Mouse (Mus musculus): Measurements from ENCODE around the gene Nek2. TPM values are rescaled to one million over a fixed set of nuclear protein-coding genes. Genes with fewer than 3 reads are reported as not detected.

Nek2 gene
- polyA plus RNA-seq, 1 experiment from 2014 or later, result 30.9 TPM

GRCm38 (mm10) chr1:191814935-191815334 lies 6.3 kb upstream of the Nek2 start:
- H3K4me3 ChIP-seq (ENCODE audit: control insufficient read depth in 1 of 2, insufficient read depth in 1 of 2, low read depth in 1 of 2, low read length in 2 of 2), result no peak overlapping the region
- no peak overlapping the region for H3K9ac ChIP-seq (ENCODE audit: low read length)
- no peaks in the 10 kb centered on the region for H3K9me3 ChIP-seq (ENCODE audit: control insufficient read depth, low read length)
- no peak overlapping the region for H3K27ac ChIP-seq (replicated peaks in 1 of 2; ENCODE audit: control insufficient read depth in 1 of 2, insufficient read depth in 1 of 2, low read depth in 2 of 2, low read length in 2 of 2)
- H3K4me1 ChIP-seq (ENCODE audit: control insufficient read depth in 2 of 2, insufficient read depth in 2 of 2, low read length in 2 of 2), result no peaks in the 10 kb centered on the region
- no peaks in the 10 kb centered on the region for H3K36me3 ChIP-seq (ENCODE audit: control insufficient read depth, insufficient read depth, low read length)
- ATAC-seq (ENCODE audit: insufficient number of reproducible peaks, insufficient read depth, low FRiP score, low read depth), result no peak
- no peaks in the 10 kb centered on the region for H3K27me3 ChIP-seq (ENCODE audit: control insufficient read depth, insufficient read depth, low read length)
- no peak overlapping the region for H3K4me2 ChIP-seq (ENCODE audit: low read length)
- 49% methylated on average over 5 of the region's 5 CpGs for WGBS

- Histone ChIP-seq H3K4me3 (ENCODE audit: control insufficient read depth in 1 of 2, insufficient read depth in 1 of 2, low read depth in 1 of 2, low read length in 2 of 2) (no peak overlapping the region), H3K27me3 (ENCODE audit: control insufficient read depth, insufficient read depth, low read length) (no peaks in the 10 kb centered on the region), H3K36me3 (ENCODE audit: control insufficient read depth, insufficient read depth, low read length) (no peaks in the 10 kb centered on the region), H3K9ac (ENCODE audit: low read length) (no peak overlapping the region), H3K4me2 (ENCODE audit: low read length) (no peak overlapping the region), H3K27ac (replicated peaks in 1 of 2; ENCODE audit: control insufficient read depth in 1 of 2, insufficient read depth in 1 of 2, low read depth in 2 of 2, low read length in 2 of 2) (no peak overlapping the region), H3K9me3 (ENCODE audit: control insufficient read depth, low read length) (no peaks in the 10 kb centered on the region), H3K4me1 (ENCODE audit: control insufficient read depth in 2 of 2, insufficient read depth in 2 of 2, low read length in 2 of 2) (peaks cover 3 to 4% of the 10 kb centered on the region in 2 experiments; a peak in 2 of 4 replicates)
- 73% methylated on average over 3 of the region's 3 CpGs for WGBS
- no peak for ATAC-seq (ENCODE audit: insufficient number of reproducible peaks, insufficient read depth, low FRiP score, low read depth)
These were observed 4.6 kb upstream of the Nek2 start for GRCm38 (mm10) chr1:191816596-191816995.

GRCm38 (mm10) chr1:191817418-191818144 lies 3.7 kb upstream of the Nek2 start:
- Histone ChIP-seq H3K27me3 (ENCODE audit: control insufficient read depth, insufficient read depth, low read length) (no peaks in the 10 kb centered on the region), H3K9me3 (ENCODE audit: control insufficient read depth, low read length) (no peaks in the 10 kb centered on the region), H3K4me3 (ENCODE audit: control insufficient read depth in 1 of 2, insufficient read depth in 1 of 2, low read depth in 1 of 2, low read length in 2 of 2) (no peak overlapping the region), H3K27ac (replicated peaks in 1 of 2; ENCODE audit: control insufficient read depth in 1 of 2, insufficient read depth in 1 of 2, low read depth in 2 of 2, low read length in 2 of 2) (no peak overlapping the region), H3K36me3 (ENCODE audit: control insufficient read depth, insufficient read depth, low read length) (no peaks in the 10 kb centered on the region; the same call in 1 of the 2 replicates), H3K9ac (ENCODE audit: low read length) (no peak overlapping the region), H3K4me2 (ENCODE audit: low read length) (peak overlapping the region; percentile 16; the same call in 1 of the 2 replicates), H3K4me1 (ENCODE audit: control insufficient read depth in 2 of 2, insufficient read depth in 2 of 2, low read length in 2 of 2) (peaks cover 3 to 12% of the 10 kb centered on the region in 2 experiments; a peak in 3 of 4 replicates)
- no peak for ATAC-seq (ENCODE audit: insufficient number of reproducible peaks, insufficient read depth, low FRiP score, low read depth)
- WGBS, result 34% methylated on average over 19 of the region's 19 CpGs

DNA sequence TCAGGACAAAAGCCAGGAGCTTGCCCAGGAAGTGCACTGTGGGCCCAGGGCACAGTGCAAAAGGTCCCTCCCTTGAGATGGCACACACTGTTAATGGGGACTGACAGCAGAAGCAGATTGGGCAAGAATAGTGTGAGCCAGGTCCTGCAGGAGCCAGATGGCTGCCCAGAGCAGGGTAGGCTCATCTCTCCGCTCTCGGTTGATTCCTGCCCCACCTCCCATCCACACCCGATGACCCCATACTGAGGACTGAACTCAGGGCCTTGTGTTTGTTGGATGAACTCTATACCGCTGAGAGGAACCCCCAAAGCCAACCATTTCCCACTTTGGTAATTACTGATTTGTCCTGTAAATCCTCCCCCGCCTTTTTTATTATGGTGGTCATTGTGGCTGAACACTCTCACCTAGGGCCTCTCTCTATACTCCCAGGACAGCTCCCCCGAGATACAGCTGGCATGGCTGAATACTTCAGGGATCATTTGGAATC lies 3.1 kb upstream of the Nek2 start:
- Histone ChIP-seq H3K9ac (ENCODE audit: low read length) (no peak overlapping the region), H3K4me2 (ENCODE audit: low read length) (peak overlapping the region; percentile 16; the same call in 1 of the 2 replicates)
- 29% methylated on average over 6 of the region's 6 CpGs for WGBS

DNA sequence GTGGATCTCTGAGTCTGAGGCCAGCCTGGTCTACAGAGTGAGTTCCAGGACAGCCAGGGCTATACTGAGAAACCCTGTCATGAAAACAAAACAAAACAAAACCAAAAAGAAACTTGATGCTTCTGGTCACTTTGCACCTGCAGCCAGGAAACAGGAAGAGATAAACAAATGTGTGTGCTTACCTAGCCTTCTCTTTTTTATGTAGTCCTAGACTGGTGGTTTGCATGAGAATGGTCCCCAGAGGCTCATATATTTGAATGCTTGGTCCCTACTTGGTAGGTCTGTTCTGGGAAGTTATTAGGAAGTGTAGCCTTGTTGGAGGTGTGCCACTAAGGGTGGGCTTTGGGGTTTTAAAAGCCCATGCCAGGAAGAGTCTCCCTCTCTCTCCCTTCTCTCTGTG lies 2.2 kb upstream of the Nek2 start:
- H3K36me3 ChIP-seq (ENCODE audit: control insufficient read depth, insufficient read depth, low read length), result peaks cover 14% of the 10 kb centered on the region
- ATAC-seq (ENCODE audit: insufficient number of reproducible peaks, insufficient read depth, low FRiP score, low read depth), result no peak
- H3K9ac ChIP-seq (ENCODE audit: low read length), result no peak overlapping the region
- no peaks in the 10 kb centered on the region for H3K27me3 ChIP-seq (ENCODE audit: control insufficient read depth, insufficient read depth, low read length)
- H3K4me3 ChIP-seq (ENCODE audit: control insufficient read depth in 1 of 2, insufficient read depth in 1 of 2, low read depth in 1 of 2, low read length in 2 of 2), result no peak overlapping the region
- H3K9me3 ChIP-seq (ENCODE audit: control insufficient read depth, low read length), result no peaks in the 10 kb centered on the region
- H3K4me1 ChIP-seq (ENCODE audit: control insufficient read depth in 2 of 2, insufficient read depth in 2 of 2, low read length in 2 of 2), result peaks cover 3 to 12% of the 10 kb centered on the region in 2 experiments; a peak in 3 of 4 replicates
- no peak overlapping the region for H3K4me2 ChIP-seq (ENCODE audit: low read length)
- H3K27ac ChIP-seq (replicated peaks in 1 of 2; ENCODE audit: control insufficient read depth in 1 of 2, insufficient read depth in 1 of 2, low read depth in 2 of 2, low read length in 2 of 2), result no peak overlapping the region

More for the DNA sequence above, 3.1 kb upstream of the Nek2 start:
- Histone ChIP-seq H3K4me3 (ENCODE audit: control insufficient read depth in 1 of 2, insufficient read depth in 1 of 2, low read depth in 1 of 2, low read length in 2 of 2) (no peak overlapping the region), H3K27ac (replicated peaks in 1 of 2; ENCODE audit: control insufficient read depth in 1 of 2, insufficient read depth in 1 of 2, low read depth in 2 of 2, low read length in 2 of 2) (no peak overlapping the region), H3K27me3 (ENCODE audit: control insufficient read depth, insufficient read depth, low read length) (no peaks in the 10 kb centered on the region), H3K4me1 (ENCODE audit: control insufficient read depth in 2 of 2, insufficient read depth in 2 of 2, low read length in 2 of 2) (peaks cover 3 to 12% of the 10 kb centered on the region in 2 experiments; a peak in 3 of 4 replicates), H3K9me3 (ENCODE audit: control insufficient read depth, low read length) (no peaks in the 10 kb centered on the region), H3K36me3 (ENCODE audit: control insufficient read depth, insufficient read depth, low read length) (peaks cover 6% of the 10 kb centered on the region)
- ATAC-seq (ENCODE audit: insufficient number of reproducible peaks, insufficient read depth, low FRiP score, low read depth), result no peak

DNA sequence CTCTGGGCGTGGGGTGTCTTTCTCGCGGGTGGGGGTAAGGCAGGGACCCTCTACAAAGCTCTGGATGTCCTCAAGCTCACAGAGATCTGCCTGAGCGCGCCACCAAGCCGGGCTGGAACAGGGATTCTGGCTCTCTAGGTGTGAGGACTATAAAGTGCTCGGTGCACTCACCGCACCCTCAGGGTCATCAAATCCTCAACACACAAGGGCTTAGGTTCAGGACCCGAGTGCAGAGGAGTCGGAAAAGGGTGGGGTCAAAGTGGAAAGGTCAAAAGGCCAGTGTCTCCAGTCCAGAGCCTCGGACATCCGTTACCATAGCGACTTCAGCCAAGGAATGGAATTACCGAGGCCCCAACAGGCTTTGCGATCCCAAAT lies 306 bp upstream of the Nek2 start:
- Histone ChIP-seq H3K9ac (ENCODE audit: low read length) (peak overlapping the region; percentile 66), H3K4me1 (ENCODE audit: control insufficient read depth in 2 of 2, insufficient read depth in 2 of 2, low read length in 2 of 2) (peaks cover 3 to 12% of the 10 kb centered on the region in 2 experiments; a peak in 3 of 4 replicates), H3K9me3 (ENCODE audit: control insufficient read depth, low read length) (no peaks in the 10 kb centered on the region), H3K4me2 (ENCODE audit: low read length) (peak overlapping the region; percentile 88), H3K27ac (replicated peaks in 1 of 2; ENCODE audit: control insufficient read depth in 1 of 2, insufficient read depth in 1 of 2, low read depth in 2 of 2, low read length in 2 of 2) (no peak overlapping the region), H3K4me3 (ENCODE audit: control insufficient read depth in 1 of 2, insufficient read depth in 1 of 2, low read depth in 1 of 2, low read length in 2 of 2) (peak overlapping the region; percentile 67 to 76), H3K36me3 (ENCODE audit: control insufficient read depth, insufficient read depth, low read length) (peaks cover 33% of the 10 kb centered on the region), H3K27me3 (ENCODE audit: control insufficient read depth, insufficient read depth, low read length) (no peaks in the 10 kb centered on the region)
- WGBS, result 6% methylated on average over 15 of the region's 15 CpGs
- ATAC-seq (ENCODE audit: insufficient number of reproducible peaks, insufficient read depth, low FRiP score, low read depth), result no peak; the same call in 1 of the 2 replicates

DNA sequence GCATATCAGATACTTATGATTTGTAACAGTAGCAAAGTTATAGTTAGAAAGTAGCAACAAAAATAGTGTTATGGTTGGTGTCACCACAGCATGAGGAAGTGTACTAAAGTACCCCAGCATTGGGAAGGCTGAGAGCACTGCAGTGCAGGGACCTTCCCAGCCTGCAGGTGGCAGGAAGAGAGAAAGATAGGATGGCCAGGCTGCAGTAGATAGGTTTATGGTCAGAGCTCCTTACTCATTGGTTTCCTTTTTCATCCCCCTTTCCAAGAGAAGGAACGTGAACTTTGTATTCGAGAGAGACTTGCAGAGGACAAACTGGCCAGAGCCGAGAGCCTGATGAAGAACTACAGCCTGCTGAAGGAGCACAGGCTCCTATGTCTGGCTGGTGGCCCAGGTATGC lies 7.9 kb downstream of the Nek2 start:
- H3K27ac ChIP-seq (replicated peaks in 1 of 2; ENCODE audit: control insufficient read depth in 1 of 2, insufficient read depth in 1 of 2, low read depth in 2 of 2, low read length in 2 of 2), result no peak overlapping the region
- no peaks in the 10 kb centered on the region for H3K4me1 ChIP-seq (ENCODE audit: control insufficient read depth in 2 of 2, insufficient read depth in 2 of 2, low read length in 2 of 2)
- WGBS, result 80% methylated on average over 3 of the region's 3 CpGs
- peaks cover 84% of the 10 kb centered on the region for H3K36me3 ChIP-seq (ENCODE audit: control insufficient read depth, insufficient read depth, low read length)
- H3K27me3 ChIP-seq (ENCODE audit: control insufficient read depth, insufficient read depth, low read length), result no peaks in the 10 kb centered on the region
- no peak overlapping the region for H3K9ac ChIP-seq (ENCODE audit: low read length)
- H3K4me2 ChIP-seq (ENCODE audit: low read length), result no peak overlapping the region
- no peaks in the 10 kb centered on the region for H3K9me3 ChIP-seq (ENCODE audit: control insufficient read depth, low read length)
- no peak overlapping the region for H3K4me3 ChIP-seq (ENCODE audit: control insufficient read depth in 1 of 2, insufficient read depth in 1 of 2, low read depth in 1 of 2, low read length in 2 of 2)
- ATAC-seq (ENCODE audit: insufficient number of reproducible peaks, insufficient read depth, low FRiP score, low read depth), result no peak
